Mouse (Mus musculus): ENCODE data around the gene Aig1. TPM values are rescaled to one million over a fixed set of nuclear protein-coding genes. Genes with fewer than 3 reads are reported as not detected.
A peak's percentile ranks its signal among the peaks of the same experiment; 100 is the strongest.

Gene Aig1
- total RNA-seq, 2 experiments from 2014 or later: 7.7 to 17.8 TPM

- ATAC-seq (replicated peaks; ENCODE audit: low FRiP score, low TSS enrichment, poor library complexity, severe bottlenecking): no peak
Observed at GRCm38 (mm10) chr10:13714920-13715293, 153.9 kb downstream of the Aig1 start.

- 0 out of 2 replicates have a peak, but pooled peaks have one; percentile 61 for ATAC-seq (replicated peaks; ENCODE audit: low FRiP score, low TSS enrichment, poor library complexity, severe bottlenecking)
Observed at GRCm38 (mm10) chr10:13714199-13714919, 154.4 kb downstream of the Aig1 start.

DNA sequence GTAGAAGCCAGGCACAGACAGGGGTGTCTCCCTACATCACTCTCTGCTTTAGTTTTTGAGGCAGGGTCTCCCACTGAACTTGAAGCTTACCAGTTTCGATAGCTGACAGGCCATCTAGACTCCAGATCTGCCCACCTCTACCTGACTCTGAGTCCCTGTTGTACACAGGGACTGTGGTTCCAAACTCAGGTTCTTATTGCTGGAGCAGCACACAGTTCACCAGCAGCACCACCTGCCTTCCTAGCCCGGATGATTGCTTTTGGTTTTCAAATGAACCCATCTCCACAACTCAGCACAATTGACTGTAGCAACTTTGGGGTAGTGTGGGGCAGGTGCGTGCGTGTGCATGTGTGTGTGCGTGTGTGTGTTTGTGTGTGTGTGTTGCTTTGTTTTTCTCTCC is 155.1 kb downstream of the Aig1 start:
- ATAC-seq (replicated peaks; ENCODE audit: low FRiP score, low TSS enrichment, poor library complexity, severe bottlenecking): no peak

- no peak for ATAC-seq (replicated peaks; ENCODE audit: low FRiP score, low TSS enrichment, poor library complexity, severe bottlenecking)
Observed at GRCm38 (mm10) chr10:13713116-13713515, 155.7 kb downstream of the Aig1 start.

GRCm38 (mm10) chr10:13711281-13711829 is 157.4 kb downstream of the Aig1 start:
- no peak for ATAC-seq (replicated peaks; ENCODE audit: low FRiP score, low TSS enrichment, poor library complexity, severe bottlenecking)

GRCm38 (mm10) chr10:13705771-13706170 is 163.0 kb downstream of the Aig1 start:
- ATAC-seq (replicated peaks; ENCODE audit: low FRiP score, low TSS enrichment, poor library complexity, severe bottlenecking): no peak

- ATAC-seq (replicated peaks; ENCODE audit: low FRiP score, low TSS enrichment, poor library complexity, severe bottlenecking): no peak
Observed at GRCm38 (mm10) chr10:13702688-13703087, 166.1 kb downstream of the Aig1 start.

DNA sequence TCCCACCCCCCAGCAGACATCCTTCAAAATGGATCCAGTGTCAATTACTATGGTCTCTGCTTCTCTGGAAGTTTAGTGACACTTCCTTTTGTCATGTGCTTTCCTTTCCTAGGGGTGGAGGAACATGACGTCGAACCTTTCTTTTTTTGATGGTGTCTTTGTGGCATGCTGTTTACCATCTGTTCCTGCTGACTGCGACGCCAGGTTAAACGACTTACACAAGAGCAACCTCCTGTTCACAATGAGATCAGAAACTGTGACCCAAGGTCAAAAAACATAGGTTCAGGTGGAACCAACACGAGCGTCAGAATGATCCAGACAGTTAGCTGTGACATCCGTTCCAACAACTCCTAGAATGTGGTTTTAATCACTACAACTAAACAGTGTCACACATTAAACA is 166.7 kb downstream of the Aig1 start:
- no peak for ATAC-seq (replicated peaks; ENCODE audit: low FRiP score, low TSS enrichment, poor library complexity, severe bottlenecking)

DNA sequence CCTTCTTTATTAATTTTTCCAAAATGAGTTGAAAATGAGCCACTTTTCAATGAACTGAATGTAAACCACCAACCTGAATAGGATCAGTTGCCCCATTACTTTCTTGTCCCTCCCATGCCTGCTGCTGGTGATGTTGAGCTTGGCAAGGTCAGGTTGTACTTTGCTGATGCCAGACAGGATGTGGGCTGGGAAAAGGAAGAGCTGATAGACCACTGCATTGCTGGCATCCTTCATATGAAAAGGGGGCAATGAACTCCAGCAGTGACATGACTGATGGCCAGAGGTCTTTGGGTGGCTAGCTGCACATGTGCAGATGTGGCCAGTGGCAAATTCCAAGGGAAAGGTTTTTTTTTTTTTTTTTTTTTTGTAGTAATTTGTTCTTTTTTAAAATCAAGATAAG is 172.5 kb downstream of the Aig1 start:
- ATAC-seq (replicated peaks; ENCODE audit: low FRiP score, low TSS enrichment, poor library complexity, severe bottlenecking): no peak

GRCm38 (mm10) chr10:13693276-13693675 is 175.5 kb downstream of the Aig1 start:
- no peak for ATAC-seq (replicated peaks; ENCODE audit: low FRiP score, low TSS enrichment, poor library complexity, severe bottlenecking)

- ATAC-seq (replicated peaks; ENCODE audit: low FRiP score, low TSS enrichment, poor library complexity, severe bottlenecking): no peak
Observed at GRCm38 (mm10) chr10:13690773-13691172, 178.0 kb downstream of the Aig1 start.

DNA sequence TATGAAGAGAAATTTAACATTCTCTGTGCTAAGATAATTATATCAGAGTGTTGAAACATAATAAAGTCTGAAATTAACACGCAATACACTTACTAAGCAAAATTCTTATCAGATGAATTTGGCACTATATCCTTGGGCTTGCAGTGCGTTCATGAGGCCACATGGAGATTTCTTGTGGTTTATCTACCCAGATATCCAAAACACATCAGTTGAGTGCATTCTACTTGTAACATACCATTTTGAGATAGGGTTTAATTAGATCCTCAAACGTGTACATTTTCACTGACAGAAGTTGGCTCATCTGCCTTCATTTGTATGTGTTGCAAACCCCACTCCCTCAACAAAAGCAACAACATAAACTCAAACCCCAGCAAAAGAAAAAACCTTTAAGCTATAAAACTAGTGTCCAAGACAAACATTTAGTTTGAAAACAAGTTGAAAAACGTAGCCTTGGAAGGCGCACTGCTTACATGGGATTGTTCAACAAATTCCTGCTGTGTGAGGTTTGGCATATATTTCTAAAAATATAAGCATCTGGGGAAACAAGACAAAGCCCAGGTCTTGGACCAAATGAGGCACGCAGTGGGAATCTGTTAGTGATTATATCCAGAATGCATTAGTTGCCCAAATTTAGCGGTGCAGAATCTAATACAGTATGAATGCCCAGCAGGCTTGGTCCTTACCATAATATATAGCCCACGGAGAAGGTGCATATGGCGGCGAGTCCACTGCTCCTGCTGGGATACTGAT is 178.8 kb downstream of the Aig1 start:
- ATAC-seq (replicated peaks; ENCODE audit: low FRiP score, low TSS enrichment, poor library complexity, severe bottlenecking): peak; percentile 35; the same call in 1 of the 2 replicates

DNA sequence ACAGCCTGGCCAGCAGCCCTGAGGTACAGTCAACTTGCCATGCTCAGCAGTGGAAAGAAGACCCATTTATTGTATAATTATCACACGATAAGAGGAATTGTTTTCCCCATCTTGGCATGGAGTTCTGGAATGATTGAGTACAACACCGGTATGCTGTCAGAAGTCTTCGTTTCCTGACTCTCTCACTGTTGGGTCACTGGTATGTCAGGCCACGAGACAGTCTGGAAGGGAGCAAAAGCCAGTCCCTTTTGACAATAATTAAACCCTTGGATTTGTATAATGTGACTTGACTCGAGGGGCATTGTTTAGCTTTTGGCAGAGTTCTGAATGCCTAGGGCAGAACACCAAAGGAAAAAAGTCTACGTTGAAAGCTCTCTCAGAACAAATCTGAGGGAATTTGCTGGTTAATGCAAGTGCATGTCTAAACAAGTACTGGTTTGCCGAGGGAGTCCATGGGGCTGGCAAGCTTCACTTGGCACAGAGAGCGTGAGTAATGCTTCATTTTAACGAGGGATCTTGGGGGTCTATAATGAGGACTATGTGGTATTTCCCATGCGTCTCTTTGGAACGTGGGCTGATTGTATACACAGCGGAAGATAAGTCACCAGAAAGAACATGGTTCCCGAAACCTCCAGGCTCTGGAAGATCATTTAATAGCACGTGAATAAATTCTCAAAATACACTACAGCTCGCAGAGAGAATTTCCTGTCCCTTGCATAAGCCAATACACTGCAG is 180.2 kb downstream of the Aig1 start:
- ATAC-seq (replicated peaks; ENCODE audit: low FRiP score, low TSS enrichment, poor library complexity, severe bottlenecking): no peak

DNA sequence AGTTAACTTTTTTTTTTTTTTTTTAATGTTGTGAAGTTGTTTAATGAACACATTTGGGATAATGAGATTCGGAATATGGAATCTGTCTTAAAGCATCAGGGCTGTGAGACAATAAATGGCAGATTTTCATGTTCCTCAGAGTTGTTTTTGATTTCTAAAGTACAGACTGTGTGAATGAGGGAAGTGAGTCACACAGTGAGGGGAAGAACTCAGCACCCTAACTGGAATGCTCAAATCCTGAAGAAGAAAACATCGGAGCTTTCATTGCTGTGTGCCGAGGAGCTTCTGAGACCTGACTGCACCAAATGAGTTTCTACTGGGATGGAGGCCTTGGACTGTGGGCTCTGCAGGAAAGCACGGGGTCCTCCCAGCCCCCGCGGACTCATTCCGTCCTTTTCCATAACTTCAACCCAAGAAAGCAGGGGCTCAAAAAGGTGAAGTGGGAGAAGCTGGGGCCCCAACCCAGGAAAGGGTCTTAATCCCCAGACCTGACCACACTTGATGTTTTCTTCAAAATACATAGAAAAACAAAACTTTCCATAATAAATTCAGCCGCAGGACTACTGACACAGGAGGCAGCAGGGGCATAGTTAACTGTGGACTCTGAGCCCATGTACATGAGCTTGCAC is 181.5 kb downstream of the Aig1 start:
- no peak for ATAC-seq (replicated peaks; ENCODE audit: low FRiP score, low TSS enrichment, poor library complexity, severe bottlenecking)

DNA sequence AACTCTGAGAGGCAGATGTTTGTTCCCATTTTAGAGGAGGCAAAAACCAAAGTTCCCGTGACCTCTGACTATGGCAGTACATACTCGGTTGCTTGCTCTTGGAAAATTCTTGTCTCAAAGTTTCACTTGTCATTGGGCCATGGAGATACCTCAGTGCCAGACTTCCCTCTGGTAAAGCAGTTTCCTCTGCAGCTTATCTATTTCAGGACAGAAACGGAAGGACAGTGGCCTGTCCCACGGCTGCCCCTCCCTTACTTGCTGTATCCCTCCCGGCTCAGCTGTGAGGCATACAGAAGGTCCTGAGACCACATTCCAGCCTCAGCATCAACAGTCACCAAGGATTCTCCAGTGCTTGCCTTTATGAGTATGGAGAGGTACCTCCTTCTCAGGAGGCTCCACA is 182.7 kb downstream of the Aig1 start:
- peak; percentile 87 for ATAC-seq (replicated peaks; ENCODE audit: low FRiP score, low TSS enrichment, poor library complexity, severe bottlenecking)

- ATAC-seq (replicated peaks; ENCODE audit: low FRiP score, low TSS enrichment, poor library complexity, severe bottlenecking): no peak
Observed at GRCm38 (mm10) chr10:13685366-13685765, 183.4 kb downstream of the Aig1 start.

DNA sequence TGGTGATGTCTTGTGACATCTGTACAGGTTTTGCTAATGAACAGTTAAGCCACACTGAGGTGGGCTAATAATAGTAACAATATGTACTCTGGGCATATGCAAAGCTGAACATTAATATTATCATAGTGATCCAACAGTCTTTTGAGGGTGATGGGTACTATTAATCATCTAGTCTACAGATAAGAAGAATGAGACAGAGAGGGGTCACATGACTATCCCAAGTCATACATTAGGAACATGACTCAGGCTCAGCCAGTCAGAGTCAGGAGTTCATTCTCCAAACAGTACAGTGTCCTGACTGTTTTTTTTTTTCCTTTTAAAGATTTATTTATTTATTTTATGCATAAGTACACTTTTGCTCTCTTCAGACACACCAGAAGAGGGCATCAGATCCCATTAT is 184.3 kb downstream of the Aig1 start:
- ATAC-seq (replicated peaks; ENCODE audit: low FRiP score, low TSS enrichment, poor library complexity, severe bottlenecking): no peak

- peak; percentile 80 for ATAC-seq (replicated peaks; ENCODE audit: low FRiP score, low TSS enrichment, poor library complexity, severe bottlenecking)
Observed at GRCm38 (mm10) chr10:13682565-13682964, 186.2 kb downstream of the Aig1 start.

- no peak for ATAC-seq (replicated peaks; ENCODE audit: low FRiP score, low TSS enrichment, poor library complexity, severe bottlenecking)
Observed at GRCm38 (mm10) chr10:13677440-13677839, 191.3 kb downstream of the Aig1 start.

GRCm38 (mm10) chr10:13675033-13675379 is 193.8 kb downstream of the Aig1 start:
- no peak for ATAC-seq (replicated peaks; ENCODE audit: low FRiP score, low TSS enrichment, poor library complexity, severe bottlenecking)

Measured in megakaryocyte-erythroid progenitor cell, adult 5-6 weeks (primary cell).